Mouse (Mus musculus): ENCODE data around the gene Btg3. TPM values are rescaled to one million over a fixed set of nuclear protein-coding genes. Genes with fewer than 3 reads are reported as not detected.
"Not testable (repeated sequence)": the region's sequence is repeated elsewhere in the genome, so short reads cannot be mapped to it uniquely, and the experiment has no call there.

Gene Btg3
- 23.1 and 27.8 TPM in 2 replicates for total RNA-seq (2015; ENCODE audit: low replicate concordance)
- 5.3 and 14.2 TPM in 2 replicates for total RNA-seq (2017; ENCODE audit: low replicate concordance)

DNA sequence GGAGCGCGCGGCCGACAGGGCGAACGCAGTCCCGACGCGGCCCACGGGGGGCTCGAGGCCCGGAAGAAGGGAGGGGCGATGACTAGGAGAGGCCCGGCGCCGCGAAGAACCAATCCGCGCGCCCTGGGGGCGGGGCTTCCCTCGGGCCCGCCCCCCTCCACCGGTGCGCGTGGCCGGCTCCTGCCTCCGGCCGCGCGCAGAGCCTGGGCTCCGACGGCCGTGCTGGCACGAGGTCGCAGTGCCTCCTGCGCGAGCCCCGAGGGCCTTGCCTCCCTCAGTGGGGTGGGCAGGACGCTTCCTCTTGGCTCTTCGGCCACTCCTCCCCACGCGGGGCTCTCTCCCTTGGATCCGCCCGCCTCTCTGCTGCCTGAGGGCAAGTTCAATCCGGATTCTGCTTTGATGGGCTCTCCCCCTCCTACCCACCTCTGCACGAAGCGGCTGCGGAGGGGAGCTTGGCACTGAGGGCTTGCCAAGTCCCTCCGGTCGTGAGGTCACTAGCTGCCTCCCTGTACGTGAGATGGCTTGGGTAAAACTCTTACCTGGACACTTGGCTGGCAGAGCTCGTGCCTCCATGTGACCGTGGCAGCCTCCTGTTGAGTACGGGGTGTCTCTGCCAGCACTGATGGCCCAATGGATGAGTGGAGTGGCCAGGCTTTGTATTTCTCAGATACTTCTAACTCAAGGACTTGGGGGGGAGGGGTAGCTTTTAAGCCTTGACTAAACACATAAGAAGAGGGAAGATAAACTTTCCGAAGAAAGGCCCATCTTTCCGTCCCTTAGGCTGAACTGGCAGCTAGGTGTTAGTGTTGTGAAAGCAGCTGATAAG lies at the start of gene Btg3:
Gene Btg3, minus strand, starts transcription at position 448 of the 826 bp plus-strand sequence.
- ATAC-seq (replicated peaks; ENCODE audit: low FRiP score, poor library complexity, severe bottlenecking): peak; percentile 93

- no peak for ATAC-seq (replicated peaks; ENCODE audit: low FRiP score, poor library complexity, severe bottlenecking)
Observed at GRCm38 (mm10) chr16:78417733-78418132, 40.7 kb upstream of the Btg3 start.

- no peak for ATAC-seq (replicated peaks; ENCODE audit: low FRiP score, poor library complexity, severe bottlenecking)
Observed at GRCm38 (mm10) chr16:78416500-78416899, 39.5 kb upstream of the Btg3 start.

DNA sequence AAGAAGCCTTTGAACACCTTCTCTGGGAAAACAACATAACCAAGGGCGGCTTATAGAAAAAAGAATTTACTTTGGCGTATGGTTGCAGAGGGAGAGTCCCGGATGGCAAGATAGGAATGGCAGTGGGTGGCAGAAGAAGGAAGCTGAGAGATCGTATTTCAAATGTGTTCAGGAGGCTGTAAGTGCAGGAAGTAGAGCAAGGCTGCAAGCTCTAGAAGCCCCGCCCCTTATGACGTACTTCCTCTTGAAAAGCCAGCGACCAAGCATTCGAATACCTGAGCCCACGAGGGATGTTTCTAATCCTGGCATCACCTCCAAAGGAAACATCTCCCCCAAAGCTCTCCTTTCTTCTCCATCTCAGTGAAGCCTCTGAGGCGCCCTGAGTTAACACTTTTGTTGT lies 33.0 kb upstream of the Btg3 start:
- ATAC-seq (replicated peaks; ENCODE audit: low FRiP score, poor library complexity, severe bottlenecking): no peak

- no peak for ATAC-seq (replicated peaks; ENCODE audit: low FRiP score, poor library complexity, severe bottlenecking)
Observed at GRCm38 (mm10) chr16:78407855-78408254, 30.9 kb upstream of the Btg3 start.

- ATAC-seq (replicated peaks; ENCODE audit: low FRiP score, poor library complexity, severe bottlenecking): no peak
Observed at GRCm38 (mm10) chr16:78406657-78407056, 29.7 kb upstream of the Btg3 start.

DNA sequence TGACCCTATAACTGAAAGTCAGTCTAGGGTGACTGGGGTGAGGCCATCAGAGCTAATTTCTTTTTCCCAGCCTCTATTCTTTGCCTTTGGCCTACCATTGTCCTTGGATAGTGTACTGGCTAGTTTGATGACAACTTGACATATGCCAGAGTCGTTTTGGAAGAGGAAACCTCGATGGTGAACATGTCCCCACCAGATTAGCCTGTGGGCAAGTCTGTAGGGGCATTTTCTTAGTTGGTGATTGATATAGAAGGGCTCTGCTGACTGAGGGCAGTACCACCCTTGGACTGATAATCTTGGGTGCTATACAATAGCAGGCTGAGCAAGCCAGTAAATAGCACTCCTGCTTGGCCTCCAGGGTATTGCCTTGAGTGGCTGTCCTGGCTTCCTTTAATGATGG lies 25.3 kb upstream of the Btg3 start:
- no peak for ATAC-seq (replicated peaks; ENCODE audit: low FRiP score, poor library complexity, severe bottlenecking)

- ATAC-seq (replicated peaks; ENCODE audit: low FRiP score, poor library complexity, severe bottlenecking): no peak
Observed at GRCm38 (mm10) chr16:78399423-78399822, 22.4 kb upstream of the Btg3 start.

GRCm38 (mm10) chr16:78398734-78399133 lies 21.7 kb upstream of the Btg3 start:
- ATAC-seq (replicated peaks; ENCODE audit: low FRiP score, poor library complexity, severe bottlenecking): no peak

DNA sequence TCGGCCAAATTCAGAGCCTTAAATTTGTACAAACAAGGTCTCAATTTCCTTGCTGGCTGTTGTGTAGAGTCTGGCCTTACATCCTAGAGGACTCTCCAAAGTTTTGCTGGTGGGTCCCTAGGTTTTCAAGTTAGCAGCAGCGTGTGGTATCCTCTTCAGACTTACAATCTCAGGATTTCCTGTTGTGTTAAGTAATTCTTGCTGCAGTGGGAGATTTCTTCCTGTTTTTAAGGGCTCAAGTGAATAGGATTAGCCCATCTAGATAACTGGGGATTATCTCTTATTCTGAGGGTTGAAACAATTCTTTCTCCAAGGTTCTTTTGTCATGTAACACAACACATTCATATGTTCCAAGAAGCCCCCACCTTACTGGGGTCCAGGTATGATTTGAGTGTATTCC lies 14.4 kb upstream of the Btg3 start:
- ATAC-seq (replicated peaks; ENCODE audit: low FRiP score, poor library complexity, severe bottlenecking): no peak

DNA sequence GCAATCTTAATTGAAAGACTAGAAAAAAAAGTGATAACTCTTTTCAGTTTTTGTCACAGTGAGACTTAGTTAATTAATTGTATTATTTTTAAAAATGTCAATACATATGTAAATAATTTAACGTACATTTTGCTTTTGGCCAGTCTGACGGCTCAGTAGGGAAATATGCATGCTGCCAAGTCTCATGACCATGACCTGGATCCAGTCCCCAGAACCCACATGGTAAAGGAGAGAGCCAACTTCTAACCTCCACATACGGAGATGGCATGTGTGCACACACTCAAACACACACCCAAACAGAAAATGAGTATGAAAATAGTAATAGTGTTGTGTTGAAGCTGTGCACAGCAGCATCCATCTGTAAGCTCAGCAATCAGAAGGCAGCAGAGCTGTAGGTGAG lies 13.0 kb upstream of the Btg3 start:
- no peak for ATAC-seq (replicated peaks; ENCODE audit: low FRiP score, poor library complexity, severe bottlenecking)

DNA sequence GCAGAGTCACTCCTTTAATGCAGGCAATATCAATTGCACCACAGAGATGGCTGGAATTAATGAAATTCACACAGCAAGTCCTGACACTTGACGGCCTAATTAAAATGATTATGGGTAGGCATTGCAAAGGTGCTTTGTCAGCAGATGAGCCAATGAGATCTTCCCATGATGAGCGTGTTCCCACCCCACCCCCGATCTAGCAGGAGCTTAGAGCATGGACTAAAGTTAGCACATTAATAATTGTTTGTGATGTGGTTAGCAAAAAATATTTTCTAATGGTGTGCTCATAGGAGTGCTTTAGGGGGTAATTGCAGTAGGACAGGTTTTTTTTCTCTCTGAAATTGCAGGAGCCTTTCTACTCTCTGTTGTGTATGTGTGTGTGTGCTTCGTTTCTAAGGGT lies 12.1 kb upstream of the Btg3 start:
- no peak for ATAC-seq (replicated peaks; ENCODE audit: low FRiP score, poor library complexity, severe bottlenecking)

- ATAC-seq (replicated peaks; ENCODE audit: low FRiP score, poor library complexity, severe bottlenecking): no peak
Observed at GRCm38 (mm10) chr16:78378493-78378892, 1.5 kb upstream of the Btg3 start.

DNA sequence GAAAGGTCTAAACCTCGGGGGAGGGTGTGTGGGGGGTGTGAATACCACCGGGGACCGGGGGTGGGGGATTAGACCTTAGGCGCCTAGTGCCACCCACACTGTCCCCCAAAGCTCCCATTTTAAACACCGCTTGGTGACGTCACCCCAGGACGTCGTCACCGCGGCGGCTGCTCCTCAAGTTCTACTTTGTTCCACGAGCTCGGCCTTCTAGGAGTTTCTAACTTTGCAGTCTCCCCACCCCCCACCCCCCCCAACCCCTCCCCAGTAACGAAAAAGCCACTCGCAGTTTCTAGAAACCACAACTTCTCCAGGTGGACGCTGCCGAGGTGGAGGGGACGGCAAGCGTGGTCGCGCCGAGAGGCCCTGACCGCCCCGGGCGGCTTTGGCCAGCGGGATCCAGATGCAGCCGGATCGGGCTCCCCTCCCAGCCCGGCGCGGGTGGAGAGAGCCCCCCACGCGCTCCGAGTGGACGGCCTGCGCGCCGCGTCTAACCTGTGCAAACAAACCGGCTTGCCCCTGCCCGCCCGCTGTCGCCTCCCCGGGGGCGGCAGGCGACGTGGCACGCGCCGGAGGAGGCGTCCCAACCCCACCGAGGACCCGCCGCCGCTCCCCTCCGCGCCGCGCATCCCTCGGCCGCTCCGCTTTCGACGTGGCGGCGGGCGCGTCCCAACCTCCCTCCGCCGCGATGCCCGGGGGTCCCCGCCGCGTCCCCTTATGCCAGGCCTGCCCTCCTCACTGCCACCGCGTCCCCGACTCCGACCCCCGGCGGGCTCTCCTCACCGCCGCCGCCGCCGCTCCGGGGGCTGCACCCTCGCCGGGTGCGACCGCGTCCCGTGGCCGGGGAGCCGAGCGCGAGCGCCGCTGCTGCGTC lies 936 bp downstream of the Btg3 start:
- ATAC-seq (replicated peaks; ENCODE audit: low FRiP score, poor library complexity, severe bottlenecking): peak; percentile 60

DNA sequence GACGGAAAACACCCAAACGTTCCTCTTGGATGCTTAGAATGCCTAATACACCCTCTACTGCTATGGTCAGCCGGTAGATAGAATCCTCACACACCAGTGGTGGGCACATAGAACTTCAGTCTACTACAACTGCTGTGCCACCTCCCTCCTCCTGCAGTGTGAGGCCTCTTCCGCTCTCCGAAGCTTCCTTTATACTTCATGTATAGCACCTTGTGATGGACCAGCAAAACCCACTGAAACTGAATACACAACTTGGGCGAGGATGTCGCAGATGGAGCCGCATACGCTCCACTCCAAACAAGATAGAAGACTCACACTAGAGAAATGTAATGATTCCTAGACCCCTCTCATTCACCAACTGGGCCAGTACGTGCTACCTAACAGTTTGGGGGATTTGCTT lies 1.8 kb downstream of the Btg3 start:
- ATAC-seq (replicated peaks; ENCODE audit: low FRiP score, poor library complexity, severe bottlenecking): 0 out of 2 replicates have a peak, but pooled peaks have one; percentile 29

GRCm38 (mm10) chr16:78373743-78374142 lies 3.2 kb downstream of the Btg3 start:
- ATAC-seq (replicated peaks; ENCODE audit: low FRiP score, poor library complexity, severe bottlenecking): no peak

- ATAC-seq (replicated peaks; ENCODE audit: low FRiP score, poor library complexity, severe bottlenecking): no peak
Observed at GRCm38 (mm10) chr16:78372786-78373185, 4.2 kb downstream of the Btg3 start.

GRCm38 (mm10) chr16:78371491-78372046 lies 5.4 kb downstream of the Btg3 start:
- no peak for ATAC-seq (replicated peaks; ENCODE audit: low FRiP score, poor library complexity, severe bottlenecking)

DNA sequence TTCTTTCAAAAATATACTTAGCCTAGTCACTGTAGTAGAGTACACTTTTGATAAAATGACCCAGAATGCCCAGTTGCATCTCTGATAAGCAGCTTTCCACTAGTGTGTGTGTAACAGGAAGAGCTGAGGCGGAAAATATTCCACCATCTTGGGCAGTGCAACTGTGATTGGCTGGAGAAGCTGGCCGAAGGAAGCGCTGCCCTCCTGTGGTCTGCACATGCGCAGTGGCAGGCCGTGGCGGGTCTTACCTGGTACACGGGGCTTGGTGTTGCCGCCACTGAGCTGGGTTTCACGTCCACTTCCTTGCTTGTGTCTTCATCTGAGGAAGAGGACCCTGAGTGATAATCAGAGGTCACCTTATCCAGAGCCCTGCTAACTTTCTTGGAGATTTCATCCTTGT lies 12.4 kb downstream of the Btg3 start:
- not testable (repeated sequence) for ATAC-seq (replicated peaks; ENCODE audit: low FRiP score, poor library complexity, severe bottlenecking)

DNA sequence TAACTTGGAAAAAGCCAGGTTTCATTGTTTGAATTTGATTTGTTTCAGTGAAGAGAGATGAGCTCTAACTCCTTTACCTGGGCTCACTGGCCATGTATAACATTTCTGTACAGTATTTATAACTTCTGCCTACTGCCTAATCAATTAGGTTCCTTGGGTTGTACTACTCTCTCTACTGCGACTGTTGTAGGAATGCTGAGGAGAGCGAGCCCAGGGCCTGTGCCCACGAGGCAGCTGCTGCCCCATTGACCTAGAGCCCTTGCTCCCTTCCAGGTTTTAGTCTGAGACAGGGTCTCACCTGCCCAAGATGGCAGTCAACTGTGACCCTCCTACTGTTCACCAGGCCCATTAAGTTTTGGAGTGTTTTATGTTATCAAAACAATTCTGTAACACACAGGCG lies 15.5 kb downstream of the Btg3 start:
- no peak for ATAC-seq (replicated peaks; ENCODE audit: low FRiP score, poor library complexity, severe bottlenecking)
